Mouse (Mus musculus): Measurements from ENCODE around the gene Slc35b4.

The Slc35b4 gene

DNA sequence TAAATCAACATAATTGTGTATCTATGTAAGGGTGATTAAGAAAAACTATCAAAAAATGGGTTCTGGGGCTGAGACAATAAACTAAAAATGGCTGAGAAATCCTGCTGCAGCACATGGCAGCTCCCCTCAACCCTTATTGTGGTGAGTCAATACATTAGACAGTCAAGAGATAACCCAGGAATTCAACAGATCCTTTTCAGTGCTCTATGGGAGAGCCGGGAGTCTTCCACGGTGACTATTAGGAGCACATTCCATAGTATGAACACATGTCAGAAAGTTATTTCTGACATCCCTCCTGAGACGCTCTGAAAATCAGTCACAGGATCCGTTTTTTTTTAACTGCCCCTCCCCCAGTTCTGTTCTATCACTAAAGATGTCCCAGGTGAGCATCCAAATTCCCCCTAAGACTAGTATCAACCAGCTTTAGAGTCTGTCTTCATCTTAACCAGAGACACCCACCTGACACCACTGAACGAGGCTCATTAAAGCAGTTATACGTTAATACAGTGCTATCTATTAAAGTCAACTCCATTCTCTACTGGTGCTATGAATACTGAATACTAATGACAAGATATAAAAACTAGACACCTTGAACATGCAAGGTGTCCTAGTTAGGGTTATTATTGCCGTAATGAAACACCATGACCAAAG lies 5.9 kb downstream of the Slc35b4 start:
- DNase-seq (ENCODE audit: low spot score in 2 of 2): no peak

GRCm38 (mm10) chr6:34168834-34169233 lies 8.1 kb downstream of the Slc35b4 start:
- no peak for DNase-seq (ENCODE audit: low spot score in 2 of 2)

- no peak for DNase-seq (ENCODE audit: low spot score in 2 of 2)
Observed at GRCm38 (mm10) chr6:34163014-34163413, 13.9 kb downstream of the Slc35b4 start.

- no peak for DNase-seq (ENCODE audit: low spot score in 2 of 2)
Observed at GRCm38 (mm10) chr6:34162607-34163006, 14.3 kb downstream of the Slc35b4 start.

GRCm38 (mm10) chr6:34161511-34161910 lies 15.4 kb downstream of the Slc35b4 start:
- DNase-seq (ENCODE audit: low spot score in 2 of 2): no peak

DNA sequence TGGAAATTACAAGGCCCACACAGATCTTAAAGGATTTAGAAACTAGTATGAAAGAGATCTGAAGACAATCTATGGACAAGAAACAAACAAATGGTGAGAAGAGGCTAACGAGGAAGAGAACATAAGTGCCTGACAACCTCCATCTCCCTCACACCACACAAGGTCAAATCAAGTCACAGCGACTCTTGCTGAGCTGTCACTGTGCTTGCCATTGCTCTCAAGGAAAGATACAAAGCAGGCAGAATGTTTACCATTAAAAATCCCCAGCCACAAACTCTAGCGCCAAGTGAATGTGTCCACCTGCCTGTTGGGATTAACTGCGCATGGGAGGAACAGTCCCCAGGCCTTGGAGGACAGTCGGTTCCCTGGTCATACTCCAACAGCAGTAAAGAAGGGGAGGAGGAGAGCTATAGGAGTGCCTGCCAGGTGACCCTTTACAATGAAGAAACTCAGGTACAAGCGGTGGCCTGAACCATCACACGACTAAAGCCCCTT lies 16.0 kb downstream of the Slc35b4 start:
- DNase-seq (ENCODE audit: low spot score in 2 of 2): no peak

DNA sequence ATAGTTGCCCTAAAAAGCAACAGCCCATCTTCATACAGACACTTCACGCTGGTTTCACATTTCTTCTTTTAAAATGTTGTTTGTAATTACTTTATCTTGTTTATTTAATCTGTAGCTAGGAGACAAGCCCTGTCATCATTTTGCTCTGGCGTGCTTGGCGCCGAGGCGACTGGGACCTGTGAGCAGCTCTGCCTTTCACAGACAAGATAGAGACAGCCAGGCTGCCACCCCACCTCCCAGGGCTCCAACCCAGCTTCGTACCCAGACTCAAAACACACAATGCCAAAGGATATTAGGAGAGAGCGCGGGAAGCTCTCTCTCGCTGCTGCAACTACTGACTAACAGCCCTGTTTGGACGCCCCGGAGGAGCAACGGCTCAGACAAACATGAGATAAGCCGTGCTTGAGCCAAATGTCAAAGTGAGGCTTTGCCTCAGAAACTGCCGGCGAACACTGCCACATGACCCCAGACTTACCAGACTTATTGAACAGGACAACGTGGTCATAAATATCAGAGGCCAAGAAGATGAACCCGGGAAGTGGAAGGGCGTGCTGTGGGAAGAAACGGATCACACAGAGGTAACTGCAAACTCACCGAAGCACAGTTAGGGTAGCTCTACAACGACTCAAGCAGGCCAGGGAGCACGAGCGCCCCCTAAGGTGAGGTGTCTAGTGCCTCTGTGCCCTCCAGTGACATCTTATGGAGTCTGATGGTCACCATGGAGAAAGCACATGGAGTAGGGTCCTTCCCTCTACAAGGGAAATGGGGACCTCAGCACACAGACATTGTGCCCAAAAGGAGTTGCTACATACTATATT lies 16.7 kb downstream of the Slc35b4 start:
- no peak for DNase-seq (ENCODE audit: low spot score in 2 of 2)

DNA sequence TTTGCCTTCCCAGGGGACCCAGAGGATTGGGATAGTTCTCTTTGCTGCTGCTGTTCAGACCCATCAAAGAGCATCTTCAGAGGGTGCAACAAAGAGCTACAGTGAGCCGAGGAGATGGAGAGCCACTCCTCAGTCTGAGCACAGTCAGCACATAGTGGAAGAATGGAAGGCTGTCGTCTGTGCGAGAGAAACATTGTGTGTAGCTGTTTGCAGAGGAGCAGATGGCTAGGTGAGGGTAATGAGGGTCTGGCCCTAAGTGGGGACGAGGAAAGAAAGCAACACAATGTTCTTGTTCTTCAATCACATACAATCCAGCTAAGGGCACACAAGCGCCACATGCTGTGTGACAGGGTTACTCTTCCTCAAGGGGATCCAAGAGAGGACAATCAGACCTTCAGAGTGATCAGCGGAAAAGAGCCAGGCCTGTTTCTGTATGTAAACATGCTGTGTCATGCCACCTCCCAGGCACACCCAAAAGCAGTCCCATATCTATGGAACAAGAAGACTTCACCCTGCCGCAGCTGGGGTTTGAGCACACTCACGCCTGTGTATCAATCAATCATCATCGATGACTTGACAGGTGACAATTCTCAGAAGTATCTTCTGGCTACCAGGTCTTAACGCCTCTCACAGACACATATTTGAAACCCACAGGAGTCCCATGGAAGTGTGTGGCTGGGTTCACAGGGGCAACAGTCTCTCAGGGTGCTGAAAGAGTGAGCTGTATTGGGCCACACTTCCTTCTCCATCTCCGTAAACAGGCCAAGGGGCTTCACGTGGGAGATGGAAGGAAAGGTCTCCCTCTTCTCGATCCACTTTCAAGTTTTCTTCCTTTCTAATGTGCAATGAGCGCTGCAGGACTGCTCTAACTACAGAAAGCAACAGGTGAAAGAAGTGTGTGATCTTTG lies 19.8 kb downstream of the Slc35b4 start:
- DNase-seq (ENCODE audit: low spot score in 2 of 2): no peak

DNA sequence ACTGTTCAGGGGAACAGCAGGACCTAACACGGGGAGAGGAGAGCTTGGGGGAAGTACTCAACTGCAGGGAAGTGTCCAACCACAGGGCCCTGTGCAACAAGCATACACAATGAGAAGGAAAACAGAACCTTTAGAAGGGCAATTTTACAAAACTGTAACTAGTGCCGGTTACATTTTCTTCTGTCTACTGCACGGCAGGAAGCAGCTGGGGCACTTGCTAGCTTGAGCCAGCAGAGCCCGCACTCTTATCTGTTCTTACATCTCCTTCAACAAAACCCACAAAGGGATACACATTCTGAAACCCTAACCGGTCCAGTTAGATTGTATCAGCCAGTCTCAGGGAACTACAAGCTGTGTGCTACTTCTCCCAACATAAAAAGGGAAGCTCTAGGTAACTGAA lies 20.9 kb downstream of the Slc35b4 start:
- DNase-seq (ENCODE audit: low spot score in 2 of 2): no peak

- DNase-seq (ENCODE audit: low spot score in 2 of 2): no peak
Observed at GRCm38 (mm10) chr6:34155137-34155804, 21.6 kb downstream of the Slc35b4 start.

- DNase-seq (ENCODE audit: low spot score in 2 of 2): no peak
Observed at GRCm38 (mm10) chr6:34154202-34154601, 22.7 kb downstream of the Slc35b4 start.

- DNase-seq (ENCODE audit: low spot score in 2 of 2): no peak
Observed at GRCm38 (mm10) chr6:34153069-34154052, 23.6 kb downstream of the Slc35b4 start.

GRCm38 (mm10) chr6:34149821-34150220 lies 27.1 kb downstream of the Slc35b4 start:
- DNase-seq (ENCODE audit: low spot score in 2 of 2): no peak

DNA sequence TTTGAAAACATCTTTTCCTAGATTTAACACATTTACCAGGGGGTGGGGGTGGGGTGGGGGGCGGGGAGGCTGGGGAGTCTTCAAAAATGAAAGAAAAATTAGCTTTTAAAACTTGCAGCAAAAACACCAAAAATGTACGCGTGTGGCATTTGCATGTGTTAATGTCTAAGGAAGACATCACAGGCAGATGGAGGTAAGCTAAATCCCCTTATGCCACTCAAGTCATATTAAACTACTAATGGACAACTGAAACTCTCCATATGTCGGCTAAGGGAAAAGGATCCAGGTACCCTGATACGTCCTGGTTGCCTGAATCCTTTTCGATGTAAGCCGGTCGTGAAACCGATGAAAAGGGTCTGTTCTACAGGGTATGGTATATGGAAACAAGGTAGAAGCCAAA lies 27.8 kb downstream of the Slc35b4 start:
- no peak for DNase-seq (ENCODE audit: low spot score in 2 of 2)

GRCm38 (mm10) chr6:34148639-34149038 lies 28.3 kb downstream of the Slc35b4 start:
- DNase-seq (ENCODE audit: low spot score in 2 of 2): no peak

- DNase-seq (ENCODE audit: low spot score in 2 of 2): no peak
Observed at GRCm38 (mm10) chr6:34148021-34148420, 28.9 kb downstream of the Slc35b4 start.

- DNase-seq (ENCODE audit: low spot score in 2 of 2): no peak
Observed at GRCm38 (mm10) chr6:34146042-34146441, 30.9 kb downstream of the Slc35b4 start.

GRCm38 (mm10) chr6:34142931-34143330 lies 34.0 kb downstream of the Slc35b4 start:
- no peak for DNase-seq (ENCODE audit: low spot score in 2 of 2)

DNA sequence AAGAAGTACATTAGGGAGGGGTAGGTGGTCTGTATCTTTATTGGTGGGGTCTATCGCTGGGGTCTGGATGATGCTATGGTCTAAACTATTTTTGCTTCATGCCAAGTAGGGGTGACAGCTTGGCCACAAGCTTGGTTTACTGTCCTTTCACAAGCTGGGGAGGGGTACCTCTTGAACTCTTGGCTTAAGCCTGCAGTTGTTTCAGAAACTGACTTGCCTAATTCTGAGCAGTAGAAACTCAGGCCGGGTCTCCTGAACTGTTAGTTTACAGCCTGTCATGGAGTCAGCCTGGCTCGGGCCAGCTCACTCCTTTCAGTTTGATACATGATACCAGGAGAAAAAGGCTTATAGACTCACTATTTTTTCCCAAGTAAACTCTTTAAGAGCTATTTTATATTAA lies 38.5 kb downstream of the Slc35b4 start:
- DNase-seq (ENCODE audit: low spot score in 2 of 2): no peak

- no peak for DNase-seq (ENCODE audit: low spot score in 2 of 2)
Observed at GRCm38 (mm10) chr6:34132391-34132790, 44.5 kb downstream of the Slc35b4 start.
